Mouse (Mus musculus) heart, adult 2 months (tissue): ENCODE data around the gene Lzts2.

ENCODE experiments used
- CTCF ChIP-seq: fragments of 200-600 bp; IDR thresholded peaks from 2 replicates; pipeline ENCODE4 v1.8.1; 2022; ENCODE audit warnings: antibody characterized with exemption, mild to moderate bottlenecking, moderate library complexity
- EP300 ChIP-seq: fragments of 200-500 bp; IDR thresholded peaks from 2 replicates; pipeline ENCODE4 v1.6.1; 2011; ENCODE audit warnings: low read depth, low read length, control low read depth; ENCODE audit not compliant: insufficient read depth
- POLR2A ChIP-seq: fragments of 200-500 bp; IDR thresholded peaks from 2 replicates; pipeline ENCODE4 v1.6.1; 2011; ENCODE audit warnings: mild to moderate bottlenecking, low read depth, low read length, control low read depth; ENCODE audit not compliant: insufficient read depth

DNA sequence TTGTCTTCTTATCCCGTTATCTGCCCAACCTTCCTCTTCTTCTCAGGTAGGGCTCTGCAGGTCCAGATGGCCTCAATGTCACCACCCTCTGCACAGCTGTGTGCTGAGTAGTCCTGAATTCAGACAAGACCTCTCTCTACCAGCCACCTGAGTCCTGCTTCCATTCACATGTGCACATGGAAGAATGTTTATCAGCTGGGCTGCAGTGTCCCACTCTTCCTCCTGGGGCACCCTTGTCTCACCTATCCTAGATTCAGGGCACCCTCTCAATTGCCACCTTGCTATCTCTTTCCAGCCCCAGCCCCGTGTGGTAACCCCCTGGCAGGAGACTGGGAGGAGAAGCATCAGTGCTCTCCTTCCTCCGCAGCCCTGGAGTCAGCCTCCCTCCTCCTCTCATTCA is 11.9 kb upstream of the Lzts2 start:
- peak; percentile 39 for TF ChIP-seq CTCF
- no peak for TF ChIP-seq EP300
- TF ChIP-seq POLR2A = no peak
